Mouse (Mus musculus) adrenal gland, postnatal 4 days (tissue): ENCODE measurements around the gene Nccrp1. TPM values are rescaled to one million over a fixed set of nuclear protein-coding genes. Genes with fewer than 3 reads are reported as not detected.
"Not testable (repeated sequence)": the region's sequence is repeated elsewhere in the genome, so short reads cannot be mapped to it uniquely, and the experiment has no call there.

Source experiments
- DNase-seq, 2 experiments: peaks; one replicate each; pipeline ENCODE4 v3.0.0; 2021 to 2022; ENCODE audit warnings: low spot score in 2 of 2, mixed read lengths in 2 of 2
- microRNA-seq: library from miRNA; unstranded; fragments of <30 nt; microRNA quantifications from one replicate; pipeline ENCODE4 v1.2.0, GENCODE M21; 2021
- total RNA-seq, 2 experiments: library from RNA; stranded (reverse); gene quantifications; 2 replicates each; pipeline ENCODE4 v1.2.3; 2021

Nccrp1 gene
- total RNA-seq, 2 experiments from 2014 or later: not detected

DNA sequence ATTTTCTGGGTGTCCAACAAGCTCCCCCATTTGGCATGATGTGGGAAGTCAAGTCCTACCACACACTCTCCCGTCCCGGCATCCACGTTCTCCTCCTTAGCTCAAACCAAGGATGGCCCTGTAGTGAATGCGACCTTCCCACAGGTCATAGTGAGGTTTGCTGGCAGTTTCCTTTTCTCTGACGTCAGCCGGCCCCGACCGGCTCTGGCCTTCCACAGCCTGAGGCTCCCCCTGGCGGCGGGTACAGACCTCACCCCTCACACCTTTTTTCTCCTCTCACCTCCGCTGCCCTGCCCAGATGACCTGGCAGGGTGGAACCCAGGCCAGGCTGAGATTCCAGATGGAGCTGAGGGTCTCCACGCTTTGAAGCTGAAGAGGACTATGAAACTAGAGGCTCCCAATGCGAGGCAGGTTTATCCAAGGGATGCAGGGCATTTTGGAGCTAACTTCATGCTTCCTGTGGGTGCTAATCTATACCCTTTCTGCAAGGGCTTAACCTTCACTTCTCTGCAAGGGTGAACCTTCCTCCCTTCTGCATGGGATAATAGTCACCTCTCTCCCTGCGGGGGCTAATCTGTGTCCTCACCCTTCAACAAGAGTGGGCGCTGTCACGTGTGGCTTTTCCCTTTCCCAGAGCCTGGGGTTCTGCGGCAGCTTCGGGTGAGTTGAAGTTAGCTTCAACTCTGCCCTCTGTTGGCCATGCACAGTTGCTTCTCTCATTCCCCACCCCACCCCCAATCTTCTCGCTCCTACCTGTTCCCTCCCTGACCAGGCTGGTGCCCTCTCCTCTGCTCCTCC lies 18.9 kb downstream of the Nccrp1 start:
- DNase-seq: peak; percentile 47 to 70

DNA sequence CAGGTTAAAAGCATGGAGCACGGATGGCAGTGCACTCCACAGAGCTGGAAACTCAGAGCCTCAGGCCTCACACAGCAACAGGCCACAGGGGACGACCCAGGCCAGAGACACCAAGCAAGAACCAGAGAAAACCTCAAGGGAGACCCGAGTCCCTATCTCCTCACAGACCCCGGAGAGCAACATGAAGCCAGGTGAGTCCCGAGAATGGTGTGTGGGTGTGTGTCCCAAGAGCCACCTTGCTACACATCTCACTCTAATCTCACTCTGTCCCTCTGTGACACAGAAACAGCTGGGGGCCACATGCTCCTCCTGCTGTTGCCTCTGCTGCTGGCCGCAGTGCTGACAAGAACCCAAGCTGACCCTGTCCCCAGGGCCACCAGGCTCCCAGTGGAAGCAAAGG lies 24.5 kb downstream of the Nccrp1 start, which contains the start of gene Ifnl3:
TSS of gene Ifnl3 (plus strand) at position 301 of the 400 bp plus-strand sequence.
- not testable (repeated sequence) for DNase-seq

DNA sequence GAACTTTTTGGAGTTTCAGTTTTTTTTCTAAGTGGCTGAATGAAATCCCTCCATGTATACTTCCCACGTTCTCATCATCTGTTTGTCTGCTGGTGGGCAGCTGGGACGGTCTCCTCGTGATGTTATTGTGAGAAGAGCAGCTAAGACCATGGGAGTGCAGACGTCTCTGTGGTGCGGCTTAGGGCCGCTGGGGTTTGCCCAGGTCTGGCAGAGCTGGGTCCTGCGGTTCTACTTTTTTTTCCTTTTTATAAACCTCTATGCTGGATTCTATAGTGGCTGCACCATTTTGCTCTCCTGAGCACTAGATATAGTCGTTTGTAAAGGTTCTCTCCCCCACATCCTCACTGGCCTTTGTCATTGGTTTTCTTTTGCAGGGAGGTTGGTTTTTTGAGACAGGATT lies 35.6 kb downstream of the Nccrp1 start:
- DNase-seq: no peak

DNA sequence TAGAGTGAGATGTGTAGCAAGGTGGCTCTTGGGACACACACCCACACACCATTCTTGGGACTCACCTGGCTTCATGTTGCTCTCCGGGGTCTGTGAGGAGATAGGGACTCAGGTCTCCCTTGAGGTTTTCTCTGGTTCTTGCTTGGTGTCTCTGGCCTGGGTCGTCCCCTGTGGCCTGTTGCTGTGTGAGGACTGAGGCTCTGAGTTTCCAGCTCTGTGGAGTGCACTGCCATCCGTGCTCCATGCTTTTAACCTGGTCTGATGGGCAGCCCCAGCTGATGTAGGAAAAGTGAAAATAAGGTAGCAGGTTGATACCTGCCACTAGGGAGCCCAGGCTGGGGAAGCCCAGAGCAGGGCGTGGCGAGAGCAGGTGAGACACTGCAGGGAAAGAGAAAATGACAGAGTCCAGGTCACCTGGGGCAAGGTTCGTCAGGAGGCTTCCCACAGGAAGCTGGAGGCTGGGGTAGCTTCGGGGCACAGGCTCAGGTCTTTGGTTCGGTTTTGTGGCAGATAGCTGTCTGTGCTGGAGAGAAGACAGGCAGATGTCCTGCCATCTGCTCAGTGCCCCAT lies 36.6 kb downstream of the Nccrp1 start, which contains the start of gene Ifnl2:
TSS of gene Ifnl2 (minus strand) at position 51 of the 570 bp plus-strand sequence.
- DNase-seq: not testable (repeated sequence)

DNA sequence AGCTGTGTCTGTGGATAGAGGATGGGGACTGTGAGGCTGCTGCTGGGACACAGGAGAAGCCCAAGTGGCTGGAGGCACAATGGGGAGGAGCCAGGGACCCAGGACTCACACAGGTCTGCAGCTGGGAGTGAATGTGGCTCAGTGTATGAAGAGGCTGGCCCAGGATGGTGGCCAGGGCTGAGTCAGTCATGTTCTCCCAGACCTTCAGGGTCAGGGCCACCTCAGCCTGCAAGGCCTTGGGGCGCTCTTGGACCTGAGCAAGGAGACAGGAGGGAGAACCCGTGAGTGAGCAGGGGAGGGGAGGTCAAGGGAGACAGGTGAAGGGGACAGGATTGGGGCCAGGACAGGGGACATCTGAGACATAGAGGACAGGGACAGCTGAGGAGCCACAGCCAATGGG lies 37.9 kb downstream of the Nccrp1 start:
- not testable (repeated sequence) for DNase-seq

DNA sequence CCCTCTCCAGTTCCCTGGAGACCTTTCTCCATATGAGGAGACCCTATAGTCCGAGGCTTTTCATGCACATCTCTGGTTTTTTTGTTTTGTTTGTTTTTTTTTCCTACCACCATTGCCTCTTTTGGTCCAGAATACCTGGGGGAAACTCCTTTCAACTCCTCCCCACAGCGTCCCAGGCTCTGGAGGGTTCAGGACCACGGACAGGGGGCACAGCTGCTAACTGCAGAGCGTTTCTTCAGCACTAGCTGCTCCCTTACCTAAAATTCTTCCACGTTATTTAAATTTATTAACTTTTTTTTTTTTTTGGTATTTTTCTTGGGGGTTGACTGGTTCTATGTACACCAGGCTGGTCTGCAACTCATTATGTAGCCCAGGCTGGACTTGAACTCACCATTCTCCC lies 41.5 kb downstream of the Nccrp1 start:
- no peak for DNase-seq

GRCm38 (mm10) chr7:28495426-28495825 lies 51.6 kb downstream of the Nccrp1 start:
- DNase-seq: no peak

Small RNA genes lying within 50 kb of the gene (microRNA-seq; reads per million reads assigned to microRNA genes)
- not detected for gene Mir7049

Other genes with a start within 250 kb of the Nccrp1 start
- gene Dll3, start 245.0 kb downstream of the Nccrp1 start, total RNA-seq: 1 to 10 TPM in 1 of 2 experiments, under 1 TPM in 1; 0.62 to 1.6 TPM
- 10 to 100 TPM; 84.1 to 85.6 TPM for gene Timm50, start 235.2 kb downstream of the Nccrp1 start, total RNA-seq
- 100 to 1,000 TPM; 113 to 123 TPM for gene Supt5, start 208.5 kb downstream of the Nccrp1 start, total RNA-seq
- 1,000 to 10,000 TPM; 1,647 to 1,689 TPM for gene Rps16, start 196.6 kb downstream of the Nccrp1 start, total RNA-seq
- gene Plekhg2, start 174.7 kb downstream of the Nccrp1 start, total RNA-seq: 10 to 100 TPM; 39.3 to 47.2 TPM
- 10 to 100 TPM; 12.0 to 13.3 TPM for gene Zfp36, start 167.0 kb downstream of the Nccrp1 start, total RNA-seq
- 10 to 100 TPM; 24.2 to 26.1 TPM for gene Med29, start 154.5 kb downstream of the Nccrp1 start, total RNA-seq
- 10 to 100 TPM; 71.8 to 93.4 TPM for gene Paf1, start 154.3 kb downstream of the Nccrp1 start, total RNA-seq
- gene Gmfg, start 109.8 kb downstream of the Nccrp1 start, total RNA-seq: 10 to 100 TPM; 17.1 to 21.0 TPM
- gene Lrfn1, start 95.3 kb downstream of the Nccrp1 start, total RNA-seq: 10 to 100 TPM; 19.1 to 19.6 TPM
- not detected for gene Ifnl2, start 36.8 kb downstream of the Nccrp1 start, total RNA-seq
- not detected for gene Ifnl3, start 24.4 kb downstream of the Nccrp1 start, total RNA-seq
- gene Sycn, start 6.4 kb downstream of the Nccrp1 start, total RNA-seq: 100 to 1,000 TPM in 1 of 2 experiments, not detected in 1; 117 TPM
- gene Samd4b, start 50.9 kb upstream of the Nccrp1 start, total RNA-seq: 10 to 100 TPM; 56.0 to 59.0 TPM
- 10 to 100 TPM; 32.0 to 36.6 TPM for gene Pak4, start 50.9 kb upstream of the Nccrp1 start, total RNA-seq
- gene Acp7, start 84.1 kb upstream of the Nccrp1 start, total RNA-seq: not detected
- 1 to 10 TPM; 2.8 to 4.6 TPM for gene Fbxo27, start 145.6 kb upstream of the Nccrp1 start, total RNA-seq
- gene Fbxo17, start 169.6 kb upstream of the Nccrp1 start, total RNA-seq: 10 to 100 TPM; 10.1 to 10.6 TPM
- gene Mrps12, start 194.6 kb upstream of the Nccrp1 start, total RNA-seq: 10 to 100 TPM; 59.7 to 63.5 TPM
- gene Sars2, start 194.7 kb upstream of the Nccrp1 start, total RNA-seq: 10 to 100 TPM; 25.0 to 27.0 TPM
- gene Ccer2, start 208.9 kb upstream of the Nccrp1 start, total RNA-seq: not detected
- 10 to 100 TPM; 62.8 to 66.2 TPM for gene Sirt2, start 219.5 kb upstream of the Nccrp1 start, total RNA-seq
- 10 to 100 TPM; 24.6 to 27.3 TPM for gene Nfkbib, start 220.3 kb upstream of the Nccrp1 start, total RNA-seq
- 1 to 10 TPM; 2.2 to 4.2 TPM for gene Rinl, start 241.7 kb upstream of the Nccrp1 start, total RNA-seq